Mouse (Mus musculus): ENCODE results near the gene Itga3. TPM values are rescaled to one million over a fixed set of nuclear protein-coding genes. Genes with fewer than 3 reads are reported as not detected.

Itga3 gene
- polyA plus RNA-seq, 1 experiment from 2014 or later = 12.1 TPM

DNA sequence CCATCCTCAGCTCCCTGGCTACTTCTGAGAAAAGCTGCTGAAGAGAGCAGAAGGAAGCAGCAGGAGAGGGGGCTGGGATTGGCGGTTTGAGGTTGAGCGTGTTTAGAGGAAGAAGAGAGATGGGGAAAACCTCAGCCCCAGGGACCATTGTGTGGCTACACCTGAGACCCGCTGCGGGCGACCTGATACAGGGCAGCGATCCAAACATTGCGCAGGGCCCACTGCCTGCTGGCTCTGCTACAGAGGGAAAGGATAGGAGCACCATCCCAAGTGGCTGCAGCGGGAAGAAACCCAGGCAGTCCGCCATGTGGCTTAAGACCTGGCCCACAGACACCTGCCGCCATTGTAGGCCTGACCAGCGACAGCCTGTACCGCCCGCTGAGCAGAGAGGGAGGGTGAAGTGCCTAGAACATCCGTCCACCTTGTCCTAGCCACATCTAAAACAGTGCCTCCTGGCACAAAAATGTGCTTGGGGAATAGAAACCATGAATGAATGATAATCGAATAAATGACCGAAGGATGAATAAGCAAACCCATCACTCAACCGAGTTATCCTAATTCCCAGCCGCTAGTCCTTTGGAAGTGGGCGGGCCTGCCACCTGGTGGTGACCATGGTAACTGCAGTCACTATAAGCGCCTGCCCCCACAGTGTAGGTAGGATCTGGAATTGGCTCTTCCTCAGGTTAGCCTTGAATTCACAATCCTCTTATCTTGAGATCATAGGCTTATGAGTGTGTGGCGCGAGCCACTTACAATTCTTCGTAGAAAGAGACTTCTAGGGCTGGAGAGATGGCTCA, 30.0 kb upstream of the Itga3 start:
- Histone ChIP-seq H3K4me3 (no peak overlapping the region), H3K36me3 (no peaks in the 10 kb centered on the region), H3K27me3 (replicated peaks) (0 out of 2 replicates have a peak, but pooled peaks cover 5% of the 10 kb centered on the region), H3K9me3 (replicated peaks) (0 out of 2 replicates have a peak, but pooled peaks cover 3% of the 10 kb centered on the region), H3K4me1 (replicated peaks) (peaks cover 29% of the 10 kb centered on the region), H3K27ac (ENCODE audit: poor library complexity, severe bottlenecking) (no peak overlapping the region), H3K4me2 (peak overlapping the region; percentile 12; the same call in 1 of the 2 replicates), H3K9ac (no peak overlapping the region)
- 30% methylated on average over 23 of the region's 23 CpGs for WGBS
- ATAC-seq (ENCODE audit: insufficient number of reproducible peaks, low FRiP score) = no peak

DNA sequence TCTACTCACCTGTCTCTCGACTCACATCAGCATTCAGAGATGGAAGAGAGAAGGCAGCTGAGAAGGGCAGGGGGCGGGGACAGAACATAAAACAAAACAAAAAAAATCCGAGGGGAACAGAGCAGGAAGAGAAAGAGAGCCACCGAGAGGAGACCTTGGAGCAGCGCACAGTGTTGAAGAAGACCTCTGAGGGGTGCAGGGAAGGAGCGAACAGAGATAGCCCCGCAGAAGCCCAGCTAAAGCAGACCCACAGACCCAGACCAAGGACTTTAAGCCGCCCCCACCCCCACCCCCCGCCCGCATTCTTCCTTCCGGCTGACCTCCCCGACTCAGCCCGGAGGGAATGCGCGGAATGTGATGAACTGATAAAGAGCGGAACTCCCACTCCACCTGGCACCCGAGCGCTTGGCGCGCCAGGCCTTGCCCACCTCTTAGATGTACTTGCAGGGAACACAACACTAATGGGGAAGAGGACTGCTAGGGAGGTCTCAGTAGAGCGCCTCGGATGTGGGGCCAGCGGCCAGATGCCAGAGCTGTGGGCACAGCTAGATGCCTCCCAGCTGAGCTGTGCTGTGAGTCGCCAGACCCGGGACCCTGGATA, 28.8 kb upstream of the Itga3 start:
- H3K36me3 ChIP-seq = no peaks in the 10 kb centered on the region
- 2% methylated on average over 25 of the region's 25 CpGs for WGBS
- H3K27ac ChIP-seq (ENCODE audit: poor library complexity, severe bottlenecking) = no peak overlapping the region
- H3K4me1 ChIP-seq (replicated peaks) = peaks cover 29% of the 10 kb centered on the region
- peak overlapping the region; percentile 70 for H3K4me2 ChIP-seq
- H3K4me3 ChIP-seq = peak overlapping the region; percentile 36
- ATAC-seq (ENCODE audit: insufficient number of reproducible peaks, low FRiP score) = peak; percentile 29; the same call in 1 of the 2 replicates
- 0 out of 2 replicates have a peak, but pooled peaks cover 5% of the 10 kb centered on the region for H3K27me3 ChIP-seq (replicated peaks)
- peak overlapping the region; percentile 46 for H3K9ac ChIP-seq
- H3K9me3 ChIP-seq (replicated peaks) = 0 out of 2 replicates have a peak, but pooled peaks cover 3% of the 10 kb centered on the region

DNA sequence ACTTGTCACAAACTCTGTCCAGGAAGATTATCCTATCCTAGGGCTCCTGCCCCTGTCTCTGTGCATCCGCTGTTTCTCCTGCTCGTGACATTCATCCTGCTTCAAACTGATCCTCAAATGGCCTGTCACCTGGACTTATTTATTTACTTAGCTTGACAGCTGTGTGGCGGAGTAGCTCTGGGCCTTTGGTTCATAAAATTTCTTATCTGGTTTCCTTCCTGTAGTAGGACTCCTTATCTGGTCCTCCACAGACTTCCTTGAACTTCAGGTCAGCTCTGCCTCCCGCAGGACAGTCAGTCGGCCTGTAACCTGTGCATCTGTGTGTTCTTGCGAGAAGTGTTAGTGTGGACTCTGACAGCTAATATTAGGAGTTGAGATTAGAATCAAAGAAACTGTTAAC, 27.7 kb upstream of the Itga3 start:
- no peaks in the 10 kb centered on the region for H3K36me3 ChIP-seq
- H3K27ac ChIP-seq (ENCODE audit: poor library complexity, severe bottlenecking) = no peak overlapping the region
- no peak overlapping the region for H3K4me3 ChIP-seq
- WGBS = 34% methylated on average over 6 of the region's 6 CpGs
- H3K9ac ChIP-seq = no peak overlapping the region
- peaks cover 29% of the 10 kb centered on the region for H3K4me1 ChIP-seq (replicated peaks)
- ATAC-seq (ENCODE audit: insufficient number of reproducible peaks, low FRiP score) = no peak
- H3K9me3 ChIP-seq (replicated peaks) = 0 out of 2 replicates have a peak, but pooled peaks cover 3% of the 10 kb centered on the region
- H3K27me3 ChIP-seq (replicated peaks) = peaks cover 8% of the 10 kb centered on the region; the same call in 1 of the 2 replicates
- H3K4me2 ChIP-seq = no peak overlapping the region

DNA sequence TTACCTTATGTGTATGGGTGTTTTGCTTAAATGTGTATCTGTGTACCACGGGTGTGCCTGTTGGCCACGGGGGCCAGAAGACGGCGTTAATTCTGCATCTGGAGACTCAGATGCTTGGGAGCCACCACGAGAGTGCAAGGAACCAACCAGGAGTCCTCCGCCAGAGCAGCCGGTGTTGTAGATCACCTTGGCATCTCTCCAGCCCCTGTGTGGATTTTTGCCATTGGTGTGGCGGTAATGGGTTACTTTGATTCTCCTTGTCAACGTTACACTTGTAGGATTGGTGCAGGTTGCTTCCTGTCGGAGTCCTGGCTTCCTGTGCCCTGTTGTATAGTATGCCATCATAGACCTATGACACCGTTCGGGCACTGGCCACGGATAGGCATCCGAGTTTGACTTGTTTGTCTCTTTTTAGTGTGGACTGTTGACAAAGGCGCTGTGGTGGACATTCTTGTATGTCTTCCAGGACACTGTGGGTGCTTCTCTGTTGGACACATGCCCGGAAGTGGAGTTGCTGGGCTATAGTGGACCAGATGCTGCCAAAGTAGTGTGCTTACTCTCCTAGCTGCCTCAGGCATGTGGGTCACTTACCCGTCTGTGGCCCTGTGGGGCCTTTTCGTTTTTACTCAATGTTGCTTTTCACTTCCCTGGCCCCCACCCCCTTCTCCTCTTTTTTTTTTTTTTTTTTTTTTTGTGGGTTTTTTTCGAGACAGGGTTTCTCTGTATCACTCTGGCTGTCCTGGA, 25.7 kb upstream of the Itga3 start:
- ATAC-seq (ENCODE audit: insufficient number of reproducible peaks, low FRiP score) = no peak
- H3K9me3 ChIP-seq (replicated peaks) = 0 out of 2 replicates have a peak, but pooled peaks cover 3% of the 10 kb centered on the region
- H3K4me2 ChIP-seq = no peak overlapping the region
- H3K4me3 ChIP-seq = no peak overlapping the region
- H3K27ac ChIP-seq (ENCODE audit: poor library complexity, severe bottlenecking) = no peak overlapping the region
- H3K27me3 ChIP-seq (replicated peaks) = peaks cover 8% of the 10 kb centered on the region; the same call in 1 of the 2 replicates
- WGBS = 89% methylated on average over 19 of the region's 19 CpGs
- no peaks in the 10 kb centered on the region for H3K36me3 ChIP-seq
- H3K9ac ChIP-seq = no peak overlapping the region
- peaks cover 40% of the 10 kb centered on the region for H3K4me1 ChIP-seq (replicated peaks)

DNA sequence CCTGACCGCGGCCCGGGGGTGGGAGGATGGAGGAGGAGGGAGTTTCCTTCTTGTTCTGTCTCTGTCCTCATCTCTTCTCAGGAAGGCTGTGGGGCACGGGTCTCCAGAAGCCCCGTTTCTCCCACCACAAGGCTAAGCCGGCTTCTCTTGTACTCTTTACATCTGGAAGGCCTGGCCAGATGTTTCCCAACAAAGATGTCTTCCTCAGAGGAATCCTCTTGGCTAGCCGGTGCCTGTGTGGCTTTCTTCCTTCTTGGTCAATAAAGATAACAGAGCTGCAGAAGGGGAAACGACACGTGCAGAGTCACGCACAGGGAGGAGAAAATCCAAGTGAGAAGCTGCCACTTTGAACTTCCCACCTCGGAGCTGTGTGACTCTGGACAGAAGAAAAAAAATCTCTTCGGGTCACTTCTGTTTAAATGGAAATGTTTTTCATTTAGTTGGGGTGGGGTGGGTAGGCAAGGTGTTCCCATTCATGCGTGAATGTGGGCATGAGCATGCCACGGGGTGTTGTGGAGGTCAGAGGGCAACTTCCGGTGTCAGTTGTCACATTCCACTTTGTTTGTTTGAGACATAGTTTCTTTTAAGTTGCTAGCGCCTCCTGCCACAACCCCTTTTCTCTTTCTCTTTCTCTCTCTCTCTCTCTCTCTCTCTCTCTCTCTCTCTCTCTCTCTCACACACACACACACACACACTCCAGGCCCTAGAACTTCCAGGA, 24.6 kb upstream of the Itga3 start:
- no peak overlapping the region for H3K4me2 ChIP-seq
- ATAC-seq (ENCODE audit: insufficient number of reproducible peaks, low FRiP score) = no peak
- H3K4me1 ChIP-seq (replicated peaks) = peaks cover 47% of the 10 kb centered on the region
- H3K4me3 ChIP-seq = no peak overlapping the region
- H3K27me3 ChIP-seq (replicated peaks) = peaks cover 4% of the 10 kb centered on the region; the same call in 1 of the 2 replicates
- no peaks in the 10 kb centered on the region for H3K36me3 ChIP-seq
- 36% methylated on average over 16 of the region's 16 CpGs for WGBS
- H3K9ac ChIP-seq = no peak overlapping the region
- 0 out of 2 replicates have a peak, but pooled peaks cover 3% of the 10 kb centered on the region for H3K9me3 ChIP-seq (replicated peaks)
- H3K27ac ChIP-seq (ENCODE audit: poor library complexity, severe bottlenecking) = no peak overlapping the region

DNA sequence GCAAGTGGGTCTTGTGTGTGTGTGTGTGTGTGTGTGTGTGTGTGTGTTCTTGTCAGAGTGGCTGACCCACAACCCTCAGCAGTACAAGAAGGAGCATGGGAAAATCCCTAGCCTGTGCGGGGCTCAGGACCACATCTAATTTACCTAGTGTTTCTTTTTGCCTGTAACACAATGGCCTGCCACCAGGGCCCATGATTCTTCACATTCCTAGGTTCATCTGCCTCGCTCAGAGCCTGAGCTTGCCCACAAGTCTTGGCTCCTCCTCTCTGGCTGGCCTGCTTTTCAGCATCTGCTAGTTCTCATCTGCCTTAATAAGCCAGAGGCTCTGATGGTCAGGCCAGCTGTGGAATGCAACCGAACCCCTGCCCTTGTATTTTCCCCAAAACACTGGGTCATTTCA, 23.8 kb upstream of the Itga3 start:
- 48% methylated on average over 3 of the region's 3 CpGs for WGBS
- no peak overlapping the region for H3K9ac ChIP-seq
- no peak overlapping the region for H3K27ac ChIP-seq (ENCODE audit: poor library complexity, severe bottlenecking)
- no peak overlapping the region for H3K4me3 ChIP-seq
- peaks cover 39% of the 10 kb centered on the region for H3K4me1 ChIP-seq (replicated peaks)
- H3K36me3 ChIP-seq = no peaks in the 10 kb centered on the region
- 0 out of 2 replicates have a peak, but pooled peaks cover 3% of the 10 kb centered on the region for H3K9me3 ChIP-seq (replicated peaks)
- no peak overlapping the region for H3K4me2 ChIP-seq
- no peak for ATAC-seq (ENCODE audit: insufficient number of reproducible peaks, low FRiP score)
- H3K27me3 ChIP-seq (replicated peaks) = peaks cover 4% of the 10 kb centered on the region; the same call in 1 of the 2 replicates

DNA sequence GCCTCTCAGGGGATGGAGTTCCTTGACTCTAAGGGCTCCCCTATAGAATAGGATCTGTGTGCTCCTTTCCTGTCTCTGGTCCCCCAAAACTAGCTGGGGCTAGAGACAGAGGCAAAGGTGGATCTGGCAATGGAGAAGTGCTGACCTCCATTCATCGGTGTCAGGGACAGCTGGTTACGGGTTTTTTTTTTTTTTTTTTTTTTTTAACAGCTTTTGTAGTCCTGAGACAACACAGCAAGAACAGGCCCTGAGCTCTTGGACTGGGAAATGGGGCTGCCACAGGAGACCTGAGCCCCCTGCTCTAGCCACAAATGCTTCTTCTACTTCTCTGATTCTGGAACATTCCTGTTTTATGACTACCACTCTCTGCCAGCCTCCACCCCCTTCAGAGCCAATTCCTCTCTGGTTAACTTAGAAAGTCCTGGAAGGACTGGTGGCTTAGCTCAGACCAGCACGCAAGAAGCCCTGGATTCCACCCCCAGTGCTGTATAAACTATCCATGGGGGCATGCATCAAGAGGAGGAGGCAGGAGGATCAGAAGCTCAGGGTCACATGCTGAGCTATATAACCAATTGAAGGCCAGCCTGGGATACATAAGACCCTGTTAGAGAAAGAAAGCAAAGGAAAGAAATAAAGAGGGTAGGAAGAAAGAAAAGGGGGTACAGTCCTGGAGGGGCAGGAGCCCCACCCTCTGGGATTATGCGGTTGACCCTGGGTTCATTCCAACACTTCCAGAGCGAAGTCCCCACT, 21.9 kb upstream of the Itga3 start:
- H3K9ac ChIP-seq = no peak overlapping the region
- 78% methylated on average over 5 of the region's 5 CpGs for WGBS
- H3K4me2 ChIP-seq = no peak overlapping the region
- peaks cover 7% of the 10 kb centered on the region; the same call in 1 of the 2 replicates for H3K9me3 ChIP-seq (replicated peaks)
- H3K27ac ChIP-seq (ENCODE audit: poor library complexity, severe bottlenecking) = no peak overlapping the region
- H3K4me1 ChIP-seq (replicated peaks) = peaks cover 22% of the 10 kb centered on the region
- H3K4me3 ChIP-seq = no peak overlapping the region
- peaks cover 4% of the 10 kb centered on the region; the same call in 1 of the 2 replicates for H3K27me3 ChIP-seq (replicated peaks)
- no peak for ATAC-seq (ENCODE audit: insufficient number of reproducible peaks, low FRiP score)
- H3K36me3 ChIP-seq = no peaks in the 10 kb centered on the region

DNA sequence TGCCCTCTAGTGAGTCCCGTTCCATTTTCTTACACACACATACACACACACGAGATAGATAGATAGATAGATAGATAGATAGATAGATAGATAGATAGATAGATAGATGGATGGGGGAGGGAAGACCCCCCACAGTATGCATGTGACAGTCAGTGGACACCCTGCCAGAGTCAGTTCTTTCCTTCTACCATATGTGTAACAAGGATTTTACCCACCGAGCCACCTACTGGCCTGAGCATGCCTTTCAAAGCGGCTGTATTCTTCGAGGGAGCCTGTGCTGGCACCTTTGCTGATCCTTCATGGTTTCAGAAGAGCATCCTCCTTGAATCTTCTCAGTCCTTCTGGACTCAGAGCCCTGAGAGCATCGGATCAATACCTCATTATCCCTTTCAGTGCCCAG, 21.3 kb upstream of the Itga3 start:
- no peak overlapping the region for H3K4me2 ChIP-seq
- 68% methylated on average over 6 of the region's 6 CpGs for WGBS
- peaks cover 25% of the 10 kb centered on the region for H3K4me1 ChIP-seq (replicated peaks)
- peaks cover 4% of the 10 kb centered on the region; the same call in 1 of the 2 replicates for H3K27me3 ChIP-seq (replicated peaks)
- no peak overlapping the region for H3K9ac ChIP-seq
- no peak overlapping the region for H3K27ac ChIP-seq (ENCODE audit: poor library complexity, severe bottlenecking)
- peaks cover 4% of the 10 kb centered on the region; the same call in 1 of the 2 replicates for H3K9me3 ChIP-seq (replicated peaks)
- no peaks in the 10 kb centered on the region for H3K36me3 ChIP-seq
- no peak overlapping the region for H3K4me3 ChIP-seq
- no peak for ATAC-seq (ENCODE audit: insufficient number of reproducible peaks, low FRiP score)

DNA sequence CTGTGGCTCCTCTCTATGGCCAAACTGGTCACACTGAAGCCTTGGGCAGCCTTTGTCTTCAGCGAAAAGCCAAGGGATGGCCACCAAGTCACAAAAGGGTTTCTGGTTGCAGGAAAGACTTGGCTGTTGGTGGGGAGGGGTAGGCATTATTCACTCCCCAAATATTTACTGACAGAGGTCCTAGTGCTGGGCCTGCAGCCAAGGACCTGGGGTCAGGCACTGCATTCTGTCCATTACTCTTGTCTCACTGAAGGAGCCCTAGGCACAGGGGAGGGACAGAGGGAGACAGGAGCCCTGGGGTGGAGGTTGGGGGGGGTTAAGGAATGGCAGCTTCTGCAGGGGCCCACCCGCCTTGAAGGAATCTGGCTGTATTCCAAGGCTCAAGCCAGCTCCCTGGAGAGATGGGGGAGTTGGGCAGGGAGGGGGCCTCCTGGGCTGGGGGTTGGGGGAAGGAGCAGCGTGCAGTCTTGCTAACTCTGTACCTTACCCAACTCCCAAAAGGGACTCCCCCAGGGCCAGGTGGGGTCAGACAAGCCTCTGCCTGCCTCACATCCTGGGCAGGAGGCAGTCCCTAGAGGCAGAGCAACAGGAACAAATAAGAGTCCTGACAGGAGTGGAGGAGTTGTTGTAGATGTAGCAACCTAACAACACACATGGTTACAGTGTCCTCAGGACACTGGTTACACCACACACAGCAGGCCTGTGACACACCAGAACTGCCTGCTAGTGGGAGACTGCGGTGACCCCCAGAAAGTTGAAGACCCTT, 20.2 kb upstream of the Itga3 start:
- Histone ChIP-seq H3K36me3 (no peaks in the 10 kb centered on the region), H3K9me3 (replicated peaks) (peaks cover 4% of the 10 kb centered on the region; the same call in 1 of the 2 replicates), H3K4me3 (no peak overlapping the region), H3K4me1 (replicated peaks) (peaks cover 27% of the 10 kb centered on the region), H3K27ac (ENCODE audit: poor library complexity, severe bottlenecking) (peak overlapping the region; percentile 42; the same call in 1 of the 2 replicates), H3K4me2 (no peak overlapping the region), H3K9ac (no peak overlapping the region), H3K27me3 (replicated peaks) (peaks cover 4% of the 10 kb centered on the region; the same call in 1 of the 2 replicates)
- 49% methylated on average over 4 of the region's 4 CpGs for WGBS
- peak; percentile 60 for ATAC-seq (ENCODE audit: insufficient number of reproducible peaks, low FRiP score)

Measured in heart, embryonic 12.5 days (tissue).